Mouse (Mus musculus): ENCODE measurements at regions not wholly inside any gene's neighbourhood (a gene's known extent, or its start where the extent isn't known, plus 50 kb on each side); places are given as distances from the start of the nearest gene placed in this dataset.

- TF ChIP-seq NELFE (IDR thresholded peaks at IDR 0.05; ENCODE audit: low read depth, low read length), result no peak
- TF ChIP-seq MAX (IDR thresholded peaks at IDR 0.05; ENCODE audit: low read length), result no peak
- no peak for TF ChIP-seq BHLHE40 (IDR thresholded peaks at IDR 0.05; ENCODE audit: borderline replicate concordance, low read depth, low read length)
Measured at GRCm38 (mm10) chr6:147745690-147746089, 270.1 kb downstream of the Ccdc91 start.

GRCm38 (mm10) chr6:147747945-147748344 lies 272.3 kb downstream of the Ccdc91 start:
- no peaks in the 10 kb centered on the region for H3K36me3 ChIP-seq (ENCODE audit: control insufficient read depth in 1 of 2, insufficient read depth in 2 of 2, low read length in 2 of 2)
- no peak for DNase-seq (ENCODE audit: low read depth, low spot score)
- no peaks in the 10 kb centered on the region for H3K9me3 ChIP-seq (replicated peaks; ENCODE audit: insufficient read depth, low read length)
- no peaks in the 10 kb centered on the region for H3K79me2 ChIP-seq (ENCODE audit: control insufficient read depth, insufficient read depth, low read length, poor library complexity)
- no peaks in the 10 kb centered on the region for H3K4me1 ChIP-seq (ENCODE audit: control insufficient read depth in 1 of 2, insufficient read depth in 2 of 2, low read length in 2 of 2)
- no peak overlapping the region for H3K9ac ChIP-seq (ENCODE audit: control insufficient read depth, low read depth, low read length, poor library complexity, severe bottlenecking)
- no peak overlapping the region for H3K27ac ChIP-seq (ENCODE audit: control insufficient read depth, low read depth, low read length)
- H3K27me3 ChIP-seq (ENCODE audit: control insufficient read depth in 1 of 2, insufficient read depth in 2 of 2, low read length in 2 of 2), result no peaks in the 10 kb centered on the region
- TF ChIP-seq MYB (IDR thresholded peaks at IDR 0.05; ENCODE audit: low read depth, low read length), result no peak
- no peak for TF ChIP-seq ZMIZ1 (IDR thresholded peaks at IDR 0.05; ENCODE audit: low read depth, low read length)
- TF ChIP-seq MEF2A (IDR thresholded peaks at IDR 0.05; ENCODE audit: extremely low read depth, insufficient replicate concordance, low read depth, low read length, poor library complexity, severe bottlenecking), result no peak
- TF ChIP-seq MAZ (IDR thresholded peaks at IDR 0.05; ENCODE audit: low read depth, low read length), result no peak
- TF ChIP-seq USF1 (IDR thresholded peaks at IDR 0.05; ENCODE audit: low read depth, low read length), result no peak
- TF ChIP-seq GATA1 (IDR thresholded peaks at IDR 0.05; ENCODE audit: low read depth, low read length), result no peak
- no peak for TF ChIP-seq TBP (IDR thresholded peaks at IDR 0.05; ENCODE audit: low read depth, low read length)
- no peak for TF ChIP-seq RAD21 (IDR thresholded peaks at IDR 0.05; ENCODE audit: low read depth, low read length)
- TF ChIP-seq MAFK (IDR thresholded peaks at IDR 0.05; ENCODE audit: borderline replicate concordance, low read depth, low read length), result no peak
- no peak for TF ChIP-seq MYC (IDR thresholded peaks at IDR 0.05; ENCODE audit: low read depth, low read length)
- H3K4me3 ChIP-seq (ENCODE audit: control insufficient read depth in 1 of 2, insufficient read depth in 1 of 2, low read depth in 2 of 2, low read length in 2 of 2), result no peak overlapping the region

More at GRCm38 (mm10) chr6:147745690-147746089, 270.1 kb downstream of the Ccdc91 start:
- no peaks in the 10 kb centered on the region for H3K9me3 ChIP-seq (replicated peaks; ENCODE audit: insufficient read depth, low read length)
- no peak overlapping the region for H3K9ac ChIP-seq (ENCODE audit: control insufficient read depth, low read depth, low read length, poor library complexity, severe bottlenecking)
- no peak overlapping the region for H3K27ac ChIP-seq (ENCODE audit: control insufficient read depth, low read depth, low read length)
- no peaks in the 10 kb centered on the region for H3K4me1 ChIP-seq (ENCODE audit: control insufficient read depth in 1 of 2, insufficient read depth in 2 of 2, low read length in 2 of 2)
- no peaks in the 10 kb centered on the region for H3K36me3 ChIP-seq (ENCODE audit: control insufficient read depth in 1 of 2, insufficient read depth in 2 of 2, low read length in 2 of 2)
- H3K27me3 ChIP-seq (ENCODE audit: control insufficient read depth in 1 of 2, insufficient read depth in 2 of 2, low read length in 2 of 2), result no peaks in the 10 kb centered on the region
- no peak for DNase-seq (ENCODE audit: low read depth, low spot score)
- H3K79me2 ChIP-seq (ENCODE audit: control insufficient read depth, insufficient read depth, low read length, poor library complexity), result no peaks in the 10 kb centered on the region
- H3K4me3 ChIP-seq (ENCODE audit: control insufficient read depth in 1 of 2, insufficient read depth in 1 of 2, low read depth in 2 of 2, low read length in 2 of 2), result no peak overlapping the region

- H3K4me1 ChIP-seq (ENCODE audit: control insufficient read depth in 1 of 2, insufficient read depth in 2 of 2, low read length in 2 of 2), result no peaks in the 10 kb centered on the region
Measured at GRCm38 (mm10) chr6:147752301-147752700, 276.7 kb downstream of the Ccdc91 start.

More at GRCm38 (mm10) chr6:147752301-147752700, 276.7 kb downstream of the Ccdc91 start:
- Histone ChIP-seq H3K9ac (ENCODE audit: control insufficient read depth, low read depth, low read length, poor library complexity, severe bottlenecking) (no peak overlapping the region), H3K27me3 (ENCODE audit: control insufficient read depth in 1 of 2, insufficient read depth in 2 of 2, low read length in 2 of 2) (no peaks in the 10 kb centered on the region), H3K27ac (ENCODE audit: control insufficient read depth, low read depth, low read length) (no peak overlapping the region), H3K4me3 (ENCODE audit: control insufficient read depth in 1 of 2, insufficient read depth in 1 of 2, low read depth in 2 of 2, low read length in 2 of 2) (no peak overlapping the region), H3K79me2 (ENCODE audit: control insufficient read depth, insufficient read depth, low read length, poor library complexity) (no peaks in the 10 kb centered on the region), H3K9me3 (replicated peaks; ENCODE audit: insufficient read depth, low read length) (no peaks in the 10 kb centered on the region), H3K36me3 (ENCODE audit: control insufficient read depth in 1 of 2, insufficient read depth in 2 of 2, low read length in 2 of 2) (no peaks in the 10 kb centered on the region)
- DNase-seq (ENCODE audit: low read depth, low spot score), result no peak
- TF ChIP-seq NELFE (IDR thresholded peaks at IDR 0.05; ENCODE audit: low read depth, low read length) (no peak), ETS1 (IDR thresholded peaks at IDR 0.05; ENCODE audit: low read depth, low read length) (no peak), BHLHE40 (IDR thresholded peaks at IDR 0.05; ENCODE audit: borderline replicate concordance, low read depth, low read length) (no peak), POLR2AphosphoS2 (IDR thresholded peaks at IDR 0.05; ENCODE audit: low read length) (no peak), EP300 (IDR thresholded peaks at IDR 0.05; ENCODE audit: low read depth in 1 of 2, low read length in 2 of 2) (no peak), MXI1 (IDR thresholded peaks at IDR 0.05; ENCODE audit: low read depth, low read length) (no peak), MEF2A (IDR thresholded peaks at IDR 0.05; ENCODE audit: extremely low read depth, insufficient replicate concordance, low read depth, low read length, poor library complexity, severe bottlenecking) (no peak)
